Mouse (Mus musculus) hindbrain, embryonic 11.5 days (tissue): ENCODE data around the gene Lgals4. TPM values are rescaled to one million over a fixed set of nuclear protein-coding genes. Genes with fewer than 3 reads are reported as not detected.
A peak's percentile ranks its signal among the peaks of the same experiment; 100 is the strongest.

Experiments
- ATAC-seq: fragments of 200-750 bp; cut with Nextera tagmentation; 2 replicates; pipeline ENCODE4 v1.8.0; 2017; ENCODE audit warnings: mild to moderate bottlenecking, moderate TSS enrichment, moderate library complexity; ENCODE audit not compliant: low FRiP score
- DNase-seq: peaks from one replicate; pipeline ENCODE4 v3.0.0-alpha.2; 2015; ENCODE audit warnings: low spot score
- H3K27ac ChIP-seq: fragments of 300-500 bp; sonication (generic); 2 replicates; pipeline ENCODE4 v1.5.1; 2014; ENCODE audit warnings: mild to moderate bottlenecking, low read depth, low read length
- H3K27me3 ChIP-seq: fragments of 300-500 bp; sonication (generic); 2 replicates; pipeline ENCODE4 v1.6.1; 2014; ENCODE audit warnings: mild to moderate bottlenecking, low read length, moderate library complexity, mixed read lengths; ENCODE audit not compliant: control insufficient read depth, insufficient read depth
- H3K36me3 ChIP-seq: fragments of 300-500 bp; sonication (generic); 2 replicates; pipeline ENCODE4 v1.6.1; 2014; ENCODE audit warnings: mild to moderate bottlenecking, low read length, moderate library complexity, mixed read lengths; ENCODE audit not compliant: control insufficient read depth, insufficient read depth
- H3K4me1 ChIP-seq: fragments of 300-500 bp; sonication (generic); replicated peaks from 2 replicates; pipeline ENCODE4 v1.6.1; 2014; ENCODE audit warnings: low read length, mixed read lengths; ENCODE audit not compliant: control insufficient read depth, insufficient read depth
- H3K4me2 ChIP-seq: fragments of 300-500 bp; sonication (generic); replicated peaks from 2 replicates; pipeline ENCODE4 v1.6.1; 2014; ENCODE audit warnings: mild to moderate bottlenecking, low read depth, low read length
- H3K4me3 ChIP-seq: fragments of 300-500 bp; sonication (generic); 2 replicates; pipeline ENCODE4 v1.5.1; 2014; ENCODE audit warnings: low read depth, low read length
- H3K9ac ChIP-seq: fragments of 300-500 bp; sonication (generic); 2 replicates; pipeline ENCODE4 v1.6.1; 2014; ENCODE audit warnings: low read depth, low read length
- H3K9me3 ChIP-seq: fragments of 300-500 bp; sonication (generic); 2 replicates; pipeline ENCODE4 v1.6.1; 2016; ENCODE audit warnings: low read length; ENCODE audit not compliant: control insufficient read depth
- WGBS: fragments of 180-500 bp; shearing (Covaris S2); extraction: QIAGEN DNeasy Blood & Tissue Kit; methylation state at CpG from one replicate; pipeline ENCODE4 v1.1.7; 2014; 5-methylcytosine and 5-hydroxymethylcytosine counted together
- polyA plus RNA-seq: library from polyadenylated mRNA; unstranded; fragments of >200 nt; fragmentation: Nextera tagmentation; extraction: Ambion mirVana; gene quantifications from 2 replicates; pipeline ENCODE4 v1.2.1, GENCODE M21; 2014

Gene Lgals4
- polyA plus RNA-seq, 1 experiment from 2014 or later: 2.5 TPM

GRCm38 (mm10) chr7:28811640-28812275 lies 21.9 kb upstream of the Lgals4 start:
- H3K9ac ChIP-seq: peak overlapping the region; percentile 94
- ATAC-seq: no peak
- H3K4me3 ChIP-seq: peak overlapping the region; percentile 91
- H3K27me3 ChIP-seq: no peaks in the 10 kb centered on the region
- H3K27ac ChIP-seq: peak overlapping the region; percentile 4; the same call in 1 of the 2 replicates
- no peaks in the 10 kb centered on the region for H3K9me3 ChIP-seq
- no peak for DNase-seq
- H3K36me3 ChIP-seq: peaks cover 28% of the 10 kb centered on the region
- peaks cover 20% of the 10 kb centered on the region for H3K4me1 ChIP-seq
- H3K4me2 ChIP-seq: peak overlapping the region; percentile 79
- 16% methylated on average over 7 of the region's 7 CpGs for WGBS

- 75% methylated on average over 4 of the region's 4 CpGs for WGBS
- H3K4me1 ChIP-seq: peaks cover 22% of the 10 kb centered on the region
- no peaks in the 10 kb centered on the region for H3K9me3 ChIP-seq
- H3K27ac ChIP-seq: no peak overlapping the region
- H3K9ac ChIP-seq: no peak overlapping the region
- DNase-seq (no peak), ATAC-seq (no peak)
- peak overlapping the region; percentile 79 for H3K4me2 ChIP-seq
- H3K27me3 ChIP-seq: no peaks in the 10 kb centered on the region
- H3K36me3 ChIP-seq: peaks cover 33% of the 10 kb centered on the region
- peak overlapping the region; percentile 91 for H3K4me3 ChIP-seq
These were observed 21.2 kb upstream of the Lgals4 start for GRCm38 (mm10) chr7:28812436-28812835.

GRCm38 (mm10) chr7:28812949-28813348 lies 20.7 kb upstream of the Lgals4 start:
- no peak overlapping the region for H3K9ac ChIP-seq
- H3K4me3 ChIP-seq: peak overlapping the region; percentile 91; the same call in 1 of the 2 replicates
- DNase-seq (no peak), ATAC-seq (no peak)
- no peaks in the 10 kb centered on the region for H3K9me3 ChIP-seq
- peak overlapping the region; percentile 79 for H3K4me2 ChIP-seq
- no peak overlapping the region for H3K27ac ChIP-seq
- H3K4me1 ChIP-seq: peaks cover 19% of the 10 kb centered on the region
- H3K27me3 ChIP-seq: no peaks in the 10 kb centered on the region
- 90% methylated on average over 5 of the region's 5 CpGs for WGBS
- H3K36me3 ChIP-seq: peaks cover 33% of the 10 kb centered on the region

- Histone ChIP-seq H3K4me2 (no peak overlapping the region), H3K9ac (no peak overlapping the region), H3K4me1 (peaks cover 24% of the 10 kb centered on the region), H3K4me3 (no peak overlapping the region), H3K27me3 (no peaks in the 10 kb centered on the region), H3K36me3 (peaks cover 42% of the 10 kb centered on the region), H3K9me3 (no peaks in the 10 kb centered on the region), H3K27ac (no peak overlapping the region)
- WGBS: 93% methylated on average over 5 of the region's 5 CpGs
- ATAC-seq (no peak), DNase-seq (no peak)
These were observed 19.2 kb upstream of the Lgals4 start for GRCm38 (mm10) chr7:28814306-28815034.

- no peak overlapping the region for H3K4me3 ChIP-seq
- 95% methylated on average over 9 of the region's 9 CpGs for WGBS
- no peaks in the 10 kb centered on the region for H3K27me3 ChIP-seq
- no peaks in the 10 kb centered on the region for H3K9me3 ChIP-seq
- no peak overlapping the region for H3K4me2 ChIP-seq
- peaks cover 31% of the 10 kb centered on the region for H3K4me1 ChIP-seq
- DNase-seq (no peak), ATAC-seq (no peak)
- no peak overlapping the region for H3K27ac ChIP-seq
- no peak overlapping the region for H3K9ac ChIP-seq
- H3K36me3 ChIP-seq: peaks cover 46% of the 10 kb centered on the region
These were observed 18.4 kb upstream of the Lgals4 start for GRCm38 (mm10) chr7:28815230-28815629.

GRCm38 (mm10) chr7:28816201-28816600 lies 17.5 kb upstream of the Lgals4 start:
- H3K4me2 ChIP-seq: no peak overlapping the region
- H3K9ac ChIP-seq: no peak overlapping the region
- DNase-seq: no peak
- H3K27me3 ChIP-seq: no peaks in the 10 kb centered on the region
- no peak overlapping the region; the same call in 1 of the 2 replicates for H3K27ac ChIP-seq
- ATAC-seq: no peak
- H3K4me3 ChIP-seq: no peak overlapping the region
- 85% methylated on average over 9 of the region's 9 CpGs for WGBS
- peaks cover 50% of the 10 kb centered on the region for H3K36me3 ChIP-seq
- peaks cover 31% of the 10 kb centered on the region for H3K4me1 ChIP-seq
- no peaks in the 10 kb centered on the region for H3K9me3 ChIP-seq

- no peak overlapping the region for H3K9ac ChIP-seq
- H3K27ac ChIP-seq: no peak overlapping the region
- H3K36me3 ChIP-seq: peaks cover 55% of the 10 kb centered on the region
- 92% methylated on average over 10 of the region's 10 CpGs for WGBS
- no peak overlapping the region for H3K4me3 ChIP-seq
- peaks cover 31% of the 10 kb centered on the region for H3K4me1 ChIP-seq
- H3K4me2 ChIP-seq: no peak overlapping the region
- H3K27me3 ChIP-seq: no peaks in the 10 kb centered on the region
- H3K9me3 ChIP-seq: no peaks in the 10 kb centered on the region
- ATAC-seq: no peak
- no peak for DNase-seq
These were observed 16.7 kb upstream of the Lgals4 start for GRCm38 (mm10) chr7:28816920-28817319.

- H3K9ac ChIP-seq: no peak overlapping the region
These were observed 16.1 kb upstream of the Lgals4 start for GRCm38 (mm10) chr7:28817524-28817923.

GRCm38 (mm10) chr7:28817957-28818356 lies 15.7 kb upstream of the Lgals4 start:
- Histone ChIP-seq H3K36me3 (peaks cover 59% of the 10 kb centered on the region), H3K9ac (no peak overlapping the region), H3K4me1 (peaks cover 27% of the 10 kb centered on the region), H3K27ac (no peak overlapping the region), H3K4me3 (no peak overlapping the region), H3K9me3 (no peaks in the 10 kb centered on the region), H3K27me3 (no peaks in the 10 kb centered on the region), H3K4me2 (no peak overlapping the region)
- WGBS: 87% methylated on average over 4 of the region's 4 CpGs
- ATAC-seq: no peak
- no peak for DNase-seq

More at GRCm38 (mm10) chr7:28817524-28817923, 16.1 kb upstream of the Lgals4 start:
- H3K4me2 ChIP-seq: no peak overlapping the region
- WGBS: 80% methylated on average over 6 of the region's 6 CpGs
- no peaks in the 10 kb centered on the region for H3K27me3 ChIP-seq
- H3K4me3 ChIP-seq: no peak overlapping the region
- peaks cover 28% of the 10 kb centered on the region for H3K4me1 ChIP-seq
- no peaks in the 10 kb centered on the region for H3K9me3 ChIP-seq
- peaks cover 59% of the 10 kb centered on the region for H3K36me3 ChIP-seq
- H3K27ac ChIP-seq: no peak overlapping the region
- DNase-seq (no peak), ATAC-seq (no peak)
